Mouse (Mus musculus): ENCODE data around the gene Tm7sf2.

GRCm38 (mm10) chr19:6063081-6063480 lies 5.1 kb downstream of the Tm7sf2 start:
- TF ChIP-seq FLI1 (IDR thresholded peaks at IDR 0.05; ENCODE audit: low read length) (no peak), GATA1 (IDR thresholded peaks at IDR 0.05; ENCODE audit: borderline replicate concordance, low read length) (no peak)
